Mouse (Mus musculus) megakaryocyte, embryonic 14.5 days (primary cell): ENCODE measurements around the gene Gm13889. TPM values are rescaled to one million over a fixed set of nuclear protein-coding genes. Genes with fewer than 3 reads are reported as not detected.
A peak's percentile ranks its signal among the peaks of the same experiment; 100 is the strongest.

Experiments used
- H3K27me3 ChIP-seq: replicated peaks from 2 replicates; pipeline ENCODE3; 2012; ENCODE audit warnings: inconsistent platforms
- H3K36me3 ChIP-seq: replicated peaks from 2 replicates; pipeline ENCODE3; 2012; ENCODE audit warnings: low read length, inconsistent platforms, mixed read lengths
- H3K4me1 ChIP-seq: 2 replicates; pipeline ENCODE4 v1.6.1; 2012; ENCODE audit warnings: inconsistent platforms
- H3K4me3 ChIP-seq: replicated peaks from 2 replicates; pipeline ENCODE3; 2012; ENCODE audit warnings: moderate library complexity, mild to moderate bottlenecking, inconsistent platforms
- H3K9me3 ChIP-seq: 2 replicates; pipeline ENCODE4 v1.6.1; 2012; ENCODE audit warnings: inconsistent platforms
- FLI1 ChIP-seq: IDR thresholded peaks from 2 replicates; pipeline ENCODE4 v1.6.1; 2012; ENCODE audit warnings: low read length, inconsistent platforms, mixed read lengths
- GATA1 ChIP-seq: IDR thresholded peaks from 3 replicates; pipeline ENCODE4 v1.6.1; 2012; ENCODE audit warnings: mixed read lengths, low read length, inconsistent platforms, borderline replicate concordance
- polyA plus RNA-seq: library from polyadenylated mRNA; stranded (reverse); fragments of >175 nt; gene quantifications from 2 replicates; pipeline ENCODE4 v1.2.3, GENCODE M21; 2012; ENCODE audit warnings: low replicate concordance; ENCODE audit not compliant: insufficient read depth

The Gm13889 gene
- polyA plus RNA-seq, 1 experiment, result 1.7 TPM

DNA sequence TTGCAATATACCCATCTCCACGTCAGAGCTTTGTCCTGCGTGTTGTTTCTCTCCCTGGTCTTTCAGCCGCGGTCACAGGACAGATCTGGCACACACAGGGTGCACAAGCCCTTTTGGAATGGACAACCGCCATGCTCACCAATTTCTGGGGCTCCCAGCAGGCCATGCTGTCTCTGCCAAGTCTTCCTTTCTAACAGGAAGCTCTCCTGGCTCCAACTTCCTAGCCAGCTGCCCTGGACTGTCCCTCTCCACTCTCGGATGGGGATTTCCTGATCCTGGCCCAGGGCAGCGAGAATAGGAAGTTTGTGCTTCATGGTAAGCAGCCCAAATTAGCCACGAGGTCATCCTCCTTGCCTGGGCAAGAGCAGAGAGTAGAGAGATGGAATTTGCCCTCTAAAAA is 4.7 kb upstream of the Gm13889 start:
- H3K9me3 ChIP-seq, result no peaks in the 10 kb centered on the region
- H3K4me3 ChIP-seq, result no peak overlapping the region
- H3K27me3 ChIP-seq, result peaks cover 91% of the 10 kb centered on the region
- TF ChIP-seq GATA1 (no peak), FLI1 (no peak)
- H3K4me1 ChIP-seq, result peaks cover 6% of the 10 kb centered on the region
- H3K36me3 ChIP-seq, result no peaks in the 10 kb centered on the region

DNA sequence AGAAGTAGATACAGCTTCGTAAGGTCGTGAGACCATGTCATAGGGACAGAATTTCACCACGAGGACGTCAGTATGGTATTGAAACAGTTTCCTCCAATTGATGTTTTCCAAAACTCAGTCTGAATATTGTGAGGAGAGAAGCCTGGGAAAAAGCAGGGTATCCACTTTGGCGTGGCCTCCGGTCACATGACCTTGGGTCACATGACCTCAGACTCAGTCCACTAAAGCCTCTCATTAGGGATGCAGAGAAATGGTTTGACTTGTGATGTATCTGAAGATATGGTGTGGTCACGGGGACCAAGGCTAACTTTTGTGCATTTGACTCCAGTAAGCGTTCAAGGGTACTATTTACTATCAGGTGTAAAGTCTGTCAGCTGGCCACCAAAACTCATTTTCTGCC is 2.3 kb upstream of the Gm13889 start:
- Histone ChIP-seq H3K27me3 (peaks cover 97% of the 10 kb centered on the region), H3K36me3 (no peaks in the 10 kb centered on the region), H3K9me3 (peaks cover under 1% of the 10 kb centered on the region; the same call in 1 of the 2 replicates), H3K4me3 (no peak overlapping the region), H3K4me1 (peaks cover 28% of the 10 kb centered on the region)
- TF ChIP-seq GATA1 (no peak), FLI1 (no peak)

DNA sequence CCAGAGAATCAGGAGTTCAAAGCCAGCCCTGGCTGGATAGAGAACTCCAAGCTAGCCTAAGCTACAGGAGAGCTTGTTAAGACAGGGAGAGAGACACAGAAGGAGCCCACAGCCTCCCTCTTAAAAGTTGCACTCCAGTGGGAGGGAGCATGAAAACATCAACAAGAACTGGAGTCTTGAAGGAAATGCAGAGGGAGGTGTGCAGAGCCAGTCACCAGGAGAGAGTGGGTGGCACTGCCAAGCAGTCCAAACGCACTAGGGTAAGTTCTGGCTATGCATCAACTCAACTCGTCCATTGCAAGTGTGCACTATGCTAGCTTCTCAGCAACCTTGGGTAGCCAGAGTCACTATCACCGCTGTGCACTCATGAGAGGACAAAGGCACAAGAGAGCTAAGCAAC is 1.2 kb upstream of the Gm13889 start:
- peaks cover 97% of the 10 kb centered on the region for H3K27me3 ChIP-seq
- H3K4me1 ChIP-seq, result peaks cover 32% of the 10 kb centered on the region
- no peak for TF ChIP-seq GATA1
- TF ChIP-seq FLI1, result no peak
- H3K36me3 ChIP-seq, result no peaks in the 10 kb centered on the region
- H3K9me3 ChIP-seq, result peaks cover 6% of the 10 kb centered on the region; the same call in 1 of the 2 replicates
- H3K4me3 ChIP-seq, result no peak overlapping the region

DNA sequence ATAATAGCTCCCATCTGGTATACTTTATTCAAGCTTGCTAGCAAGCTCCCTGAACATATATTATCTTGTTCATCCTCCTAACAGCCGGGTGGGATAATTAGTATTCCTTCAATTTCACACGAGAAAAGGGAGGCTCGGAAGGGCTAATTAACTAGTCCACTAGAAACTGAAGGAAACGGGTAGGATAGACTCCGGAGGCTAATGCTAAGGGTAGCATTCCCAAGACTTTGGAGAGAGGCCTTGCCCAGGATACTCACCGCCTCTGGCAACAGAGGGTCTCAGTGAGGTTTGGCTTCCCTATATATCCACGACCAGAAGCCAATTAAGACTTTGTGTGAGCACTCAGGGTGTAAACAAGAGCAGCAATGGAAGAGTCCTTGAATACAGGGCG is 779 bp upstream of the Gm13889 start:
- peaks cover 32% of the 10 kb centered on the region for H3K4me1 ChIP-seq

GRCm38 (mm10) chr2:93956331-93956801 is 635 bp downstream of the Gm13889 start:
- Histone ChIP-seq H3K4me3 (peak overlapping the region; percentile 90), H3K9me3 (peaks cover 12% of the 10 kb centered on the region), H3K4me1 (peaks cover 32% of the 10 kb centered on the region), H3K36me3 (no peaks in the 10 kb centered on the region), H3K27me3 (peaks cover 95% of the 10 kb centered on the region)
- no peak for TF ChIP-seq FLI1

More for the DNA sequence above, 779 bp upstream of the Gm13889 start:
- H3K9me3 ChIP-seq, result peaks cover 6% of the 10 kb centered on the region; the same call in 1 of the 2 replicates
- TF ChIP-seq GATA1 (no peak), FLI1 (no peak)
- H3K4me3 ChIP-seq, result no peak overlapping the region
- H3K27me3 ChIP-seq, result peaks cover 97% of the 10 kb centered on the region
- H3K36me3 ChIP-seq, result no peaks in the 10 kb centered on the region

DNA sequence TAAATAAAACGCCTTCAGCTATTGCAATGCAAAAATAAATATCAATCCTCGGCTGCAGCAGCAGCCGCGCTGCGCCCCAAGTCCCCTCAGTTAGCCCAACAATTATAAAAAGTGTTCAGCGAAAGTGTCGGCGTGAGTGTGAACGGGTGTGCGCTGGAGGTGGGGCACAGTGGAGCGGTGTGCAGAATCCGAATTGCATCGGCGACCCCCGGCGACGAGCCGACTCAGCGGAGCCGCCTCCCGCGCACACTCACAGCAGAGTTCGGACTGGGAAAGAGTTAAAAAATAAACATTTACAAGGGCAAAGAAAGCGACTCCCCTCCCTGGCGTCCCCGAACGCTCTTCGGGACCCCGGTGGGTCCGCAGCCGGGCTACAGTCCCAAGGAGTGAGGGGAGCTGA is 1.1 kb downstream of the Gm13889 start:
- TF ChIP-seq FLI1 (no peak), GATA1 (no peak)
- Histone ChIP-seq H3K27me3 (peaks cover 92% of the 10 kb centered on the region), H3K9me3 (peaks cover 12% of the 10 kb centered on the region), H3K36me3 (no peaks in the 10 kb centered on the region), H3K4me3 (peak overlapping the region; percentile 90), H3K4me1 (peaks cover 32% of the 10 kb centered on the region)

GRCm38 (mm10) chr2:93954781-93955578 is 2.0 kb downstream of the Gm13889 start:
- peaks cover 16% of the 10 kb centered on the region for H3K9me3 ChIP-seq
- H3K4me3 ChIP-seq, result peak overlapping the region; percentile 78

GRCm38 (mm10) chr2:93953726-93954125 is 3.3 kb downstream of the Gm13889 start:
- Histone ChIP-seq H3K27me3 (peaks cover 92% of the 10 kb centered on the region), H3K9me3 (peaks cover 28% of the 10 kb centered on the region), H3K4me1 (peaks cover 32% of the 10 kb centered on the region), H3K4me3 (no peak overlapping the region), H3K36me3 (no peaks in the 10 kb centered on the region)
- TF ChIP-seq GATA1, result no peak
- TF ChIP-seq FLI1, result no peak

More at GRCm38 (mm10) chr2:93954781-93955578, 2.0 kb downstream of the Gm13889 start:
- TF ChIP-seq FLI1 (no peak), GATA1 (no peak)
- no peaks in the 10 kb centered on the region for H3K36me3 ChIP-seq
- H3K4me1 ChIP-seq, result peaks cover 32% of the 10 kb centered on the region
- peaks cover 92% of the 10 kb centered on the region for H3K27me3 ChIP-seq

DNA sequence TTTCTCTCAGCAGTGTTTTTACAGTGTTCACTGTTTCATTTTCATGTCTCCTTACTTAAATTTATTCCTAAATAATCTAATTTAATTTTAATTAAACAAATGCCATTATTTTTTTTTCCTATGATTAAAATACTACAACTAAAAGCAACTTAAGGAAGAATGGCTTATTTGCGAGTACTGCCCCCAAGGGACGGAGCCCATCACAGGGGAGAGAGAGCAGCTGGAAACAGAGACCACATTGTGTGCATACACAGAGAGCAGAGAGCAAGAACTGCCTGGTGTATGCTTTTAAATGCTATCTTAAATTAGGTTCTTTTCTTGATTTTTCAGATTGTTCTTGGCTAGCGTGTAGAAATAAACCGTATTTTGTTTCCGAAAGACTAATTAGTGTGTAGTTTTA is 10.0 kb downstream of the Gm13889 start:
- TF ChIP-seq FLI1 (no peak), GATA1 (no peak)
- no peak overlapping the region for H3K4me3 ChIP-seq
- H3K36me3 ChIP-seq, result no peaks in the 10 kb centered on the region
- H3K27me3 ChIP-seq, result peaks cover 82% of the 10 kb centered on the region
- peaks cover 46% of the 10 kb centered on the region for H3K9me3 ChIP-seq
- H3K4me1 ChIP-seq, result no peaks in the 10 kb centered on the region

DNA sequence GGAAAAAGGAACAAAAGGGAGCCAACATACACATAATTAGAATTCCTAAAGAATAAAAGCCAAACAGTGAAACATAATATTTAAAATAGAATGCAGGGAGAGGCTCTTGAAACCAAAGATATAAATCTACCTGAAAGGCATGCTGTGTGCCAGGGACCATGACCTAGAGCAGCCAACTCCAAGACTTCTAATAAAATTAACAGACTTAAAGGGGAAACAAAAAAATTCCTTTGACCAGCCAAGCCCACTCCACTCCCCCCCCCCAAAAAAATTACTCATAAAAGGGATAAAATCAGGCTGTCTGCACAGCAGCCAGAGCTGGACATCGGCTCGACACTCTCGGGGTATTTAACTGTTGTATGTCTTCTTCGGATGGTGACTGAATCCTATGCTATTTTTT is 12.1 kb downstream of the Gm13889 start:
- no peak overlapping the region for H3K4me3 ChIP-seq
- peaks cover 83% of the 10 kb centered on the region for H3K27me3 ChIP-seq
- no peak for TF ChIP-seq FLI1
- no peak for TF ChIP-seq GATA1
- H3K36me3 ChIP-seq, result no peaks in the 10 kb centered on the region
- H3K4me1 ChIP-seq, result peaks cover 10% of the 10 kb centered on the region
- peaks cover 35% of the 10 kb centered on the region for H3K9me3 ChIP-seq

DNA sequence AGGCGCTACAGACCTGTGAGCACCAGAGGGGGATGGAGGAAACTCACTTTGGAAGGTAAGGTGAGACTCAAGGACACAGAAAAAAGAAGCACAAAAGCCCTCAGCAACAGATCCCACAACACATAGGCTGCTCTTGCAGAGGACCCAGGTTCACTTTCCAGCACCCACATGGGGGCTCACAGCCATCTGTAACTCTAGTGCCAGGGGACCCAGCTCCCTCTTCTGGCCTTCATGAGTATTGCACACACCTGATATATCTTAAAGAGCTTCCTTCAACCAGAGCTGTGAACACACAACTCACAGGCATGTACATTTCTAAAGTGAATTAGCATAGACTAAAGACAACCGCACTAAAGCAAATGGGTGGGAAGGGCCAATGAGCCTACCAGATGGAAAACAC is 12.9 kb downstream of the Gm13889 start:
- peaks cover 82% of the 10 kb centered on the region for H3K27me3 ChIP-seq
- peaks cover 10% of the 10 kb centered on the region for H3K4me1 ChIP-seq
- TF ChIP-seq GATA1 (no peak), FLI1 (no peak)
- H3K36me3 ChIP-seq, result no peaks in the 10 kb centered on the region
- H3K4me3 ChIP-seq, result no peak overlapping the region
- peaks cover 28% of the 10 kb centered on the region for H3K9me3 ChIP-seq
